Mouse (Mus musculus): ENCODE results near the gene Vdr.

- TF ChIP-seq CTCF (IDR thresholded peaks at IDR 0.05; ENCODE audit: extremely low read depth, insufficient read length, insufficient replicate concordance, low read depth, low read length) = no peak
- TF ChIP-seq POLR2A (IDR thresholded peaks at IDR 0.05; ENCODE audit: low read depth, low read length) = no peak
These were observed 87.7 kb downstream of the Vdr start for GRCm38 (mm10) chr15:97822545-97823228.
